In the genomic region with DNA sequence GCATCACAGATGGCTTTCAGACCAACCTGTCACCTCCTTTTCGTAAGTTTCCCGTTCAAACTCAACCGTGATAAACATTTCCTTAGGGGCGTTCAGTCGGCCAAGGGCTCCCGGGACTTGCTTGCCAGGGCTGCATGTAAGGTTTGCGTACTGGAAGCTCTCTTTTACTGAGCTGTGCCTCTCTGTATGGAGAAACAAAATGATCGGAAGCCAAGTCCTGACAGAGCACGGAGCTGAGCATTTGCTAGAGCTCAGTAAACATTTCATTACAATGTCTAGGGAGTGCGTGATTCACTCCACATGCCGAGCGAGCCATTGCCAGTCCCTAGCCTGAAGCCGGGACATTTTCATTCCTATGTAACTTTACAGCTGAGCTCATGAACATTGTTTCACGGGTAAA, we compare ENCODE assay signal across 15 mouse cellular contexts. TPM values are rescaled to one million over a fixed set of nuclear protein-coding genes. Genes with fewer than 3 reads are reported as not detected.
DNase-seq lines count a peak whose midpoint lies in the region; ATAC-seq and TF ChIP-seq lines count a peak whose summit lies in the region.
"Had no signal": no experiment of that assay in that cellular context is flagged by ENCODE, and none has a peak within 500 bp of the region (broad histone marks: within the 10 kb centered on the region; RNA-seq: fewer than 3 reads in every experiment).

No protein-coding gene starts in this region.

- no peak overlapping the region; the same call in 1 of the 2 replicates for H3K27ac ChIP-seq in forebrain, embryonic 16.5 days (ENCODE audit: low read length)
- H3K27ac ChIP-seq: hindbrain, embryonic 12.5 days; liver, embryonic 14.5 days; neural tube, embryonic 13.5 days had no signal

- H3K4me1 ChIP-seq in forebrain, embryonic 16.5 days (replicated peaks; ENCODE audit: control insufficient read depth, insufficient read depth, low read length) = peaks cover 14% of the 10 kb centered on the region
- H3K4me1 ChIP-seq: hindbrain, embryonic 12.5 days; neural tube, embryonic 13.5 days had no signal

- no peak overlapping the region for H3K9ac ChIP-seq in forebrain, embryonic 16.5 days (replicated peaks; ENCODE audit: low read depth, low read length)
- H3K9ac ChIP-seq: hindbrain, embryonic 12.5 days; liver, embryonic 14.5 days; neural tube, embryonic 13.5 days had no signal

- ATAC-seq in forebrain, embryonic 16.5 days = peak; percentile 81

- TF ChIP-seq CTCF in brain, embryonic 14.5 days (IDR thresholded peaks at IDR 0.05; ENCODE audit: borderline replicate concordance, extremely low read depth, insufficient read depth, insufficient read length) = no peak

- 0 out of 2 replicates have a peak, but pooled peaks cover 2% of the 10 kb centered on the region for H3K27me3 ChIP-seq in forebrain, embryonic 16.5 days (replicated peaks; ENCODE audit: control insufficient read depth, insufficient read depth, low read length)
- H3K27me3 ChIP-seq: hindbrain, embryonic 12.5 days; neural tube, embryonic 13.5 days had no signal

- TF ChIP-seq POLR2A in brain, embryonic 14.5 days (IDR thresholded peaks at IDR 0.05; ENCODE audit: borderline replicate concordance, extremely low read depth, insufficient read depth, insufficient read length, poor library complexity, severe bottlenecking) = no peak

- DNase-seq in kidney, postnatal 10 days = peak; percentile 29
- DNase-seq in kidney, adult 8-10 months = no peak
- peak; percentile 63 for DNase-seq in brain, embryonic 14.5 days (ENCODE audit: low read depth)
- DNase-seq in lung, postnatal 10 days = peak; percentile 51
- no peak for DNase-seq in thymus, postnatal 14 days
- no peak for DNase-seq in spleen, postnatal 10 days (ENCODE audit: low spot score in 2 of 2)
- DNase-seq in spleen, postnatal 4 days (ENCODE audit: low spot score in 2 of 2) = no peak
- DNase-seq: adrenal gland, postnatal 25 days; cerebellum, adult 9-11 months; kidney, postnatal 14 days; midbrain, embryonic 14.5 days had no signal

- H3K9me3 ChIP-seq in forebrain, embryonic 16.5 days (ENCODE audit: control insufficient read depth, low read length) = no peaks in the 10 kb centered on the region
- H3K9me3 ChIP-seq: hindbrain, embryonic 12.5 days; neural tube, embryonic 13.5 days had no signal

- H3K36me3 ChIP-seq in forebrain, embryonic 16.5 days (ENCODE audit: control insufficient read depth, insufficient read depth) = no peaks in the 10 kb centered on the region
- H3K36me3 ChIP-seq: hindbrain, embryonic 12.5 days; neural tube, embryonic 13.5 days had no signal

- H3K4me2 ChIP-seq in forebrain, embryonic 16.5 days (ENCODE audit: low read length) = no peak overlapping the region
- H3K4me2 ChIP-seq: hindbrain, embryonic 12.5 days; neural tube, embryonic 13.5 days had no signal

- H3K4me3 ChIP-seq in forebrain, embryonic 16.5 days (replicated peaks; ENCODE audit: low read length) = no peak overlapping the region
- H3K4me3 ChIP-seq: hindbrain, embryonic 12.5 days; neural tube, embryonic 13.5 days had no signal

- WGBS in forebrain, embryonic 16.5 days = 51% methylated on average over 14 of the region's 14 CpGs

RNA-seq across cellular contexts. Expression of gene Scube2, which starts 40.2 kb away (rescaled TPM):
- 0.35 and 1.5 TPM in 2 replicates for polyA plus RNA-seq in brain, embryonic 14.5 days (2012; rRNA removed)
- 0.46 and 0.70 TPM in 2 replicates for polyA plus RNA-seq in forebrain, embryonic 16.5 days (2015; fragmentation: Nextera tagmentation; extraction: Ambion mirVana)

RNA-seq across cellular contexts. Expression of gene Nrip3, which starts 43.5 kb away (rescaled TPM):
- 2.6 and 3.2 TPM in 2 replicates for polyA plus RNA-seq in brain, embryonic 14.5 days (2012; rRNA removed)
- polyA plus RNA-seq in forebrain, embryonic 16.5 days (2015; fragmentation: Nextera tagmentation; extraction: Ambion mirVana) = 6.1 and 7.9 TPM in 2 replicates

Comparison
In these comparisons a context has a peak if more than half of its experiments do, and no peak if none do; other contexts are left out.
1. DNase-seq: peak in kidney, postnatal 10 days (single experiment), brain, embryonic 14.5 days (single experiment) and lung, postnatal 10 days (single experiment); none in kidney, adult 8-10 months (0 of 2), thymus, postnatal 14 days (single experiment), spleen, postnatal 10 days (0 of 2) and spleen, postnatal 4 days (0 of 2).